9 mouse cellular contexts compared by ENCODE assay signal in genomic region chr1:171247916-171248315, GRCm38 (mm10). TPM values are rescaled to one million over a fixed set of nuclear protein-coding genes. Genes with fewer than 3 reads are reported as not detected.
DNase-seq lines count a peak whose midpoint lies in the region; ATAC-seq and TF ChIP-seq lines count a peak whose summit lies in the region.
"Had no signal": no experiment of that assay in that cellular context is flagged by ENCODE, and none has a peak within 500 bp of the region (broad histone marks: within the 10 kb centered on the region; RNA-seq: fewer than 3 reads in every experiment).

No protein-coding gene starts in this region.

- DNase-seq in cerebellum, adult 9-10 months, result peak; percentile 55
- DNase-seq in cerebellum, adult 8-10 months, result no peak
- DNase-seq in heart, postnatal 0 days (ENCODE audit: low spot score), result no peak
- DNase-seq in liver, postnatal 0 days, result no peak
- DNase-seq in frontal cortex, postnatal 36 days (ENCODE audit: low spot score in 2 of 2), result no peak
- DNase-seq in ovary, postnatal 10 days (ENCODE audit: low spot score), result no peak
- no peak for DNase-seq in thymus, postnatal 36 days

- TF ChIP-seq POLR2A in bone marrow macrophage, adult 2 months (IDR thresholded peaks at IDR 0.05; ENCODE audit: borderline replicate concordance, low read depth, low read length), result no peak

- H3K4me2 ChIP-seq in heart, postnatal 0 days (ENCODE audit: low read depth, low read length), result peak overlapping the region; percentile 77
- H3K4me2 ChIP-seq in liver, postnatal 0 days (ENCODE audit: low read depth, low read length), result peak overlapping the region; percentile 97

- ATAC-seq in heart, postnatal 0 days (ENCODE audit: insufficient read depth, low read depth), result no peak
- no peak for ATAC-seq in liver, postnatal 0 days

- peak overlapping the region; percentile 57 for H3K4me3 ChIP-seq in bone marrow macrophage, adult 2 months (ENCODE audit: insufficient read depth, low read length)
- peak overlapping the region; percentile 65; the same call in 1 of the 2 replicates for H3K4me3 ChIP-seq in heart, postnatal 0 days (ENCODE audit: low read depth, low read length)
- H3K4me3 ChIP-seq in liver, postnatal 0 days (ENCODE audit: low read depth, low read length), result peak overlapping the region; percentile 70

- no peak for TF ChIP-seq CTCF in bone marrow macrophage, adult 2 months (IDR thresholded peaks at IDR 0.05; ENCODE audit: low read depth, low read length)
- TF ChIP-seq CTCF in heart, postnatal 0 days (IDR thresholded peaks at IDR 0.05; ENCODE audit: low read depth), result no peak
- no peak for TF ChIP-seq CTCF in liver, postnatal 0 days (IDR thresholded peaks at IDR 0.05; ENCODE audit: low read depth)

- TF ChIP-seq EP300 in heart, postnatal 0 days (IDR thresholded peaks at IDR 0.05; ENCODE audit: low read depth), result no peak
- no peak for TF ChIP-seq EP300 in liver, postnatal 0 days (IDR thresholded peaks at IDR 0.05; ENCODE audit: low read depth)

- WGBS in heart, postnatal 0 days, result 35% methylated on average over 4 of the region's 4 CpGs
- 25% methylated on average over 4 of the region's 4 CpGs for WGBS in liver, postnatal 0 days (ENCODE audit: insufficient replicate concordance)

- no peaks in the 10 kb centered on the region for H3K27me3 ChIP-seq in heart, postnatal 0 days (ENCODE audit: control insufficient read depth, insufficient read depth, low read length)
- peaks cover 16% of the 10 kb centered on the region; the same call in 1 of the 2 replicates for H3K27me3 ChIP-seq in liver, postnatal 0 days (ENCODE audit: insufficient read depth, low read length)

- no peaks in the 10 kb centered on the region for H3K9me3 ChIP-seq in heart, postnatal 0 days (replicated peaks; ENCODE audit: control insufficient read depth, low read length)
- no peaks in the 10 kb centered on the region for H3K9me3 ChIP-seq in liver, postnatal 0 days (ENCODE audit: low read length)

- H3K4me1 ChIP-seq in bone marrow macrophage, adult 2 months (ENCODE audit: control insufficient read depth, insufficient read depth, low read length), result peaks cover 34% of the 10 kb centered on the region
- peaks cover 20% of the 10 kb centered on the region for H3K4me1 ChIP-seq in heart, postnatal 0 days (ENCODE audit: control insufficient read depth, insufficient read depth)
- peaks cover 21% of the 10 kb centered on the region for H3K4me1 ChIP-seq in liver, postnatal 0 days (ENCODE audit: insufficient read depth)

- peaks cover 14% of the 10 kb centered on the region for H3K36me3 ChIP-seq in heart, postnatal 0 days (replicated peaks; ENCODE audit: control insufficient read depth, insufficient read depth, low read length)
- H3K36me3 ChIP-seq in liver, postnatal 0 days (replicated peaks; ENCODE audit: insufficient read depth, low read length), result peaks cover 7% of the 10 kb centered on the region

- H3K27ac ChIP-seq in bone marrow macrophage, adult 2 months (ENCODE audit: insufficient read depth, low read depth, low read length), result peak overlapping the region; percentile 84
- H3K27ac ChIP-seq in heart, postnatal 0 days (ENCODE audit: low read depth), result peak overlapping the region; percentile 93
- H3K27ac ChIP-seq in liver, postnatal 0 days (ENCODE audit: low read depth), result peak overlapping the region; percentile 81

- H3K9ac ChIP-seq in heart, postnatal 0 days (replicated peaks; ENCODE audit: low read depth, low read length), result no peak overlapping the region; the same call in 1 of the 2 replicates
- H3K9ac ChIP-seq in liver, postnatal 0 days (replicated peaks), result peak overlapping the region; percentile 65

RNA-seq across cellular contexts. Expression of gene Adamts4, which starts 2.3 kb away (rescaled TPM):
- 0.21 TPM in 1 of 2 replicates, not detected in the other for polyA plus RNA-seq in bone marrow macrophage, adult 2 months (2012; ENCODE audit: insufficient read depth, insufficient read length, missing spikeins)
- total RNA-seq in heart, postnatal 0 days (2014; rRNA removed; ENCODE audit: low replicate concordance), result 4.1 and 5.5 TPM in 2 replicates
- 3.8 and 3.9 TPM in 2 replicates for polyA plus RNA-seq in heart, postnatal 0 days (2015; fragmentation: Nextera tagmentation; extraction: Ambion mirVana)
- polyA plus RNA-seq in liver, postnatal 0 days (2015; fragmentation: Nextera tagmentation; extraction: Ambion mirVana), result 0.41 and 0.51 TPM in 2 replicates

RNA-seq across cellular contexts. Expression of gene Ndufs2, which starts 3.3 kb away (rescaled TPM):
- 122 and 131 TPM in 2 replicates for polyA plus RNA-seq in bone marrow macrophage, adult 2 months (2012; ENCODE audit: insufficient read depth, insufficient read length, missing spikeins)
- 962 and 1,127 TPM in 2 replicates for total RNA-seq in heart, postnatal 0 days (2014; rRNA removed; ENCODE audit: low replicate concordance)
- 998 and 1,009 TPM in 2 replicates for polyA plus RNA-seq in heart, postnatal 0 days (2015; fragmentation: Nextera tagmentation; extraction: Ambion mirVana)
- 158 and 170 TPM in 2 replicates for polyA plus RNA-seq in liver, postnatal 0 days (2015; fragmentation: Nextera tagmentation; extraction: Ambion mirVana)

RNA-seq across cellular contexts. Expression of gene Fcer1g, which starts 13.8 kb away (rescaled TPM):
- 3,398 and 3,733 TPM in 2 replicates for polyA plus RNA-seq in bone marrow macrophage, adult 2 months (2012; ENCODE audit: insufficient read depth, insufficient read length, missing spikeins)
- 22.7 and 60.5 TPM in 2 replicates for total RNA-seq in heart, postnatal 0 days (2014; rRNA removed; ENCODE audit: low replicate concordance)
- 24.6 TPM in 2 replicates for polyA plus RNA-seq in heart, postnatal 0 days (2015; fragmentation: Nextera tagmentation; extraction: Ambion mirVana)
- polyA plus RNA-seq in liver, postnatal 0 days (2015; fragmentation: Nextera tagmentation; extraction: Ambion mirVana), result 171 and 176 TPM in 2 replicates
- polyA plus RNA-seq: C2C12 had no signal

RNA-seq across cellular contexts. Expression of gene B4galt3, which starts 22.2 kb away (rescaled TPM):
- 40.4 and 46.1 TPM in 2 replicates for polyA plus RNA-seq in bone marrow macrophage, adult 2 months (2012; ENCODE audit: insufficient read depth, insufficient read length, missing spikeins)
- 28.9 and 55.0 TPM in 2 replicates for total RNA-seq in heart, postnatal 0 days (2014; rRNA removed; ENCODE audit: low replicate concordance)
- 32.6 and 34.3 TPM in 2 replicates for polyA plus RNA-seq in heart, postnatal 0 days (2015; fragmentation: Nextera tagmentation; extraction: Ambion mirVana)
- polyA plus RNA-seq in liver, postnatal 0 days (2015; fragmentation: Nextera tagmentation; extraction: Ambion mirVana), result 16.0 and 16.7 TPM in 2 replicates

RNA-seq across cellular contexts. Expression of gene Apoa2, which starts 23.1 kb away (rescaled TPM):
- not detected in 2 replicates for polyA plus RNA-seq in bone marrow macrophage, adult 2 months (2012; ENCODE audit: insufficient read depth, insufficient read length, missing spikeins)
- 14.5 TPM in 1 of 2 replicates, not detected in the other for total RNA-seq in heart, postnatal 0 days (2014; rRNA removed; ENCODE audit: low replicate concordance)
- 4.0 and 4.5 TPM in 2 replicates for polyA plus RNA-seq in heart, postnatal 0 days (2015; fragmentation: Nextera tagmentation; extraction: Ambion mirVana)
- polyA plus RNA-seq in liver, postnatal 0 days (2015; fragmentation: Nextera tagmentation; extraction: Ambion mirVana), result 20,306 and 20,852 TPM in 2 replicates
- polyA plus RNA-seq: C2C12 had no signal

Comparison
In these comparisons a context has a peak if more than half of its experiments do, and no peak if none do; other contexts are left out.
1. RNA of gene Fcer1g, which starts 13.8 kb away (polyA plus RNA-seq): 3,398 to 3,733 TPM in bone marrow macrophage, adult 2 months; 171 to 176 TPM in liver, postnatal 0 days and 24.6 TPM in heart, postnatal 0 days; every median in the first group is over 10 times any median in the second.
2. Peak in every context shown above with its lines, with median percentiles within 50 percentile points of each other: H3K27ac ChIP-seq and H3K4me3 ChIP-seq.